ENCODE assay signal across 11 mouse cellular contexts in the genomic region with DNA sequence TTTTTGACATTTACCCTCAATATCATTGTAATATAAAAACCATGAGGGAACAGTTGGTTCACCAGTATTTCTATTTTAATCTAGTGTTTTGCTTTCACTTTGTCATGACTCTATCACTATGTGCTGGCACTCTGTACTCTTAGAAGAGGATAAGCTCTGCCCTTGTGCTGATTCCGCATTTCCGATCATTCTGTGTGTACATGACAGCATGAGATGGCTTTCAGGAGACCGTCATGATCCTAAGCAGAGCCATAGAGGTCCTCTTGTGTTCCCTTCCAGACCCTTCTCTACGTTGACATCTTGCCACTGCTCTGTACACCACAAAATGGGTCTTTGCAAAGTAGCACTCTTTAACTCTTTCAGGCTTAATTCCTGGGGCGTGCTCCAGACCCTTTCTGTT.
DNase-seq lines count a peak whose midpoint lies in the region; ATAC-seq and TF ChIP-seq lines count a peak whose summit lies in the region.
"Had no signal": no experiment of that assay in that cellular context is flagged by ENCODE, and none has a peak within 500 bp of the region (broad histone marks: within the 10 kb centered on the region; RNA-seq: fewer than 3 reads in every experiment).

No protein-coding gene starts in this region.

- ATAC-seq in embryonic facial prominence, embryonic 13.5 days (ENCODE audit: insufficient number of reproducible peaks, insufficient read depth, low FRiP score, low TSS enrichment, low read depth): no peak
- ATAC-seq in midbrain, embryonic 11.5 days (ENCODE audit: low FRiP score): no peak
- ATAC-seq in midbrain, postnatal 0 days (ENCODE audit: low FRiP score): no peak
- ATAC-seq in heart, embryonic 16.5 days (replicated peaks; ENCODE audit: extremely low read depth, insufficient read depth, low FRiP score): peak; percentile 67

- H3K4me2 ChIP-seq in embryonic facial prominence, embryonic 13.5 days: peak overlapping the region; percentile 12; the same call in 1 of the 2 replicates
- no peak overlapping the region for H3K4me2 ChIP-seq in midbrain, embryonic 11.5 days
- no peak overlapping the region for H3K4me2 ChIP-seq in midbrain, postnatal 0 days (ENCODE audit: low read depth, low read length, poor library complexity, severe bottlenecking)
- H3K4me2 ChIP-seq in heart, embryonic 16.5 days (ENCODE audit: low read depth, low read length): peak overlapping the region; percentile 57
- H3K4me2 ChIP-seq: limb, embryonic 12.5 days had no signal

- no peaks in the 10 kb centered on the region for H3K27me3 ChIP-seq in embryonic facial prominence, embryonic 13.5 days
- no peaks in the 10 kb centered on the region for H3K27me3 ChIP-seq in embryonic facial prominence, embryonic 10.5 days (replicated peaks; ENCODE audit: low read depth, poor library complexity, severe bottlenecking)
- H3K27me3 ChIP-seq in midbrain, embryonic 11.5 days (ENCODE audit: control insufficient read depth, insufficient read depth, low read length): no peaks in the 10 kb centered on the region
- H3K27me3 ChIP-seq in midbrain, postnatal 0 days (ENCODE audit: insufficient read depth, low read length): no peaks in the 10 kb centered on the region
- H3K27me3 ChIP-seq in heart, embryonic 16.5 days (ENCODE audit: control insufficient read depth, insufficient read depth, low read length): no peaks in the 10 kb centered on the region
- H3K27me3 ChIP-seq: limb, embryonic 12.5 days had no signal

- 0 out of 2 replicates have a peak, but pooled peaks cover 6% of the 10 kb centered on the region for H3K4me1 ChIP-seq in embryonic facial prominence, embryonic 13.5 days
- H3K4me1 ChIP-seq in embryonic facial prominence, embryonic 10.5 days: no peaks in the 10 kb centered on the region
- peaks cover 3% of the 10 kb centered on the region; the same call in 1 of the 2 replicates for H3K4me1 ChIP-seq in midbrain, embryonic 11.5 days (ENCODE audit: control insufficient read depth, insufficient read depth, low read length)
- H3K4me1 ChIP-seq in midbrain, postnatal 0 days (ENCODE audit: insufficient read depth, low read length): no peaks in the 10 kb centered on the region
- H3K4me1 ChIP-seq in heart, embryonic 16.5 days (ENCODE audit: control insufficient read depth, insufficient read depth, low read length): peaks cover 10% of the 10 kb centered on the region
- H3K4me1 ChIP-seq: limb, embryonic 12.5 days had no signal

- no peaks in the 10 kb centered on the region for H3K36me3 ChIP-seq in embryonic facial prominence, embryonic 13.5 days
- no peaks in the 10 kb centered on the region for H3K36me3 ChIP-seq in embryonic facial prominence, embryonic 10.5 days (replicated peaks)
- H3K36me3 ChIP-seq in midbrain, embryonic 11.5 days (ENCODE audit: control insufficient read depth, insufficient read depth, low read length): no peaks in the 10 kb centered on the region
- H3K36me3 ChIP-seq in midbrain, postnatal 0 days (ENCODE audit: insufficient read depth, low read length): no peaks in the 10 kb centered on the region
- no peaks in the 10 kb centered on the region for H3K36me3 ChIP-seq in heart, embryonic 16.5 days (ENCODE audit: control insufficient read depth, insufficient read depth)
- H3K36me3 ChIP-seq: limb, embryonic 12.5 days had no signal

- no peak for DNase-seq in embryonic facial prominence, embryonic 10.5 days (ENCODE audit: low spot score)
- DNase-seq in midbrain, embryonic 11.5 days (ENCODE audit: low spot score, missing footprints): peak; percentile 76
- no peak for DNase-seq in midbrain, postnatal 0 days (ENCODE audit: low spot score)
- DNase-seq in right cerebral cortex, postnatal 25 days: no peak
- no peak for DNase-seq in right cerebral cortex, postnatal 36 days (ENCODE audit: low spot score in 2 of 2)
- DNase-seq in testis, postnatal 10 days (ENCODE audit: low spot score): no peak
- DNase-seq: cerebellum, postnatal 10 days; right cerebral cortex, postnatal 14 days had no signal

- no peak overlapping the region for H3K4me3 ChIP-seq in embryonic facial prominence, embryonic 13.5 days
- no peak overlapping the region for H3K4me3 ChIP-seq in embryonic facial prominence, embryonic 10.5 days
- no peak overlapping the region for H3K4me3 ChIP-seq in midbrain, embryonic 11.5 days (ENCODE audit: low read depth, low read length)
- H3K4me3 ChIP-seq in midbrain, postnatal 0 days (ENCODE audit: low read depth, low read length): no peak overlapping the region
- peak overlapping the region; percentile 37 for H3K4me3 ChIP-seq in heart, embryonic 16.5 days (ENCODE audit: low read length)
- H3K4me3 ChIP-seq: limb, embryonic 12.5 days had no signal

- H3K9me3 ChIP-seq in embryonic facial prominence, embryonic 13.5 days: no peaks in the 10 kb centered on the region
- H3K9me3 ChIP-seq in embryonic facial prominence, embryonic 10.5 days: no peaks in the 10 kb centered on the region
- no peaks in the 10 kb centered on the region for H3K9me3 ChIP-seq in midbrain, embryonic 11.5 days (ENCODE audit: control insufficient read depth, low read length)
- no peaks in the 10 kb centered on the region for H3K9me3 ChIP-seq in midbrain, postnatal 0 days (ENCODE audit: low read length)
- H3K9me3 ChIP-seq in heart, embryonic 16.5 days (replicated peaks; ENCODE audit: control insufficient read depth, low read length): no peaks in the 10 kb centered on the region
- H3K9me3 ChIP-seq: limb, embryonic 12.5 days had no signal

- WGBS in embryonic facial prominence, embryonic 13.5 days: 71% methylated on average over 5 of the region's 5 CpGs
- 78% methylated on average over 5 of the region's 5 CpGs for WGBS in embryonic facial prominence, embryonic 10.5 days
- WGBS in midbrain, embryonic 11.5 days: 79% methylated on average over 5 of the region's 5 CpGs
- WGBS in midbrain, postnatal 0 days: 68% methylated on average over 5 of the region's 5 CpGs
- WGBS in heart, embryonic 16.5 days: 28% methylated on average over 5 of the region's 5 CpGs

- H3K9ac ChIP-seq in embryonic facial prominence, embryonic 13.5 days: no peak overlapping the region
- H3K9ac ChIP-seq in midbrain, embryonic 11.5 days (ENCODE audit: low read length): no peak overlapping the region
- H3K9ac ChIP-seq in midbrain, postnatal 0 days (replicated peaks; ENCODE audit: low read length, poor library complexity, severe bottlenecking): no peak overlapping the region
- H3K9ac ChIP-seq in heart, embryonic 16.5 days (ENCODE audit: low read length): 0 out of 2 replicates have a peak overlapping the region, but pooled peaks have one; percentile 4
- H3K9ac ChIP-seq: limb, embryonic 12.5 days had no signal

- no peak for TF ChIP-seq CTCF in midbrain, postnatal 0 days (IDR thresholded peaks at IDR 0.05)

- H3K27ac ChIP-seq in embryonic facial prominence, embryonic 13.5 days: no peak overlapping the region
- H3K27ac ChIP-seq in embryonic facial prominence, embryonic 10.5 days (replicated peaks): no peak overlapping the region
- no peak overlapping the region for H3K27ac ChIP-seq in midbrain, embryonic 11.5 days (ENCODE audit: low read depth, low read length)
- H3K27ac ChIP-seq in midbrain, postnatal 0 days (ENCODE audit: low read depth, low read length): no peak overlapping the region
- H3K27ac ChIP-seq in heart, embryonic 16.5 days (ENCODE audit: low read length): peak overlapping the region; percentile 32; the same call in 1 of the 2 replicates
- H3K27ac ChIP-seq: limb, embryonic 12.5 days had no signal

Comparison
In these comparisons a context has a peak if more than half of its experiments do, and no peak if none do; other contexts are left out.
1. H3K4me2 ChIP-seq: peak in embryonic facial prominence, embryonic 13.5 days (single experiment) and heart, embryonic 16.5 days (single experiment); none in midbrain, embryonic 11.5 days (single experiment) and midbrain, postnatal 0 days (single experiment).